Mouse (Mus musculus): ENCODE data around the gene Zfp473. TPM values are rescaled to one million over a fixed set of nuclear protein-coding genes. Genes with fewer than 3 reads are reported as not detected.
"Not testable (repeated sequence)": the region's sequence is repeated elsewhere in the genome, so short reads cannot be mapped to it uniquely, and the experiment has no call there.

The Zfp473 gene
- polyA plus RNA-seq (2017; shearing (Covaris generic)), result under 1 TPM; 0.33 to 0.60 TPM

- ATAC-seq, result not testable (repeated sequence)
Measured at GRCm38 (mm10) chr7:44750950-44751349, at the start of gene Zfp473. Zfp473 (minus strand) TSS chr7:44751050.

GRCm38 (mm10) chr7:44792781-44793180 is 41.9 kb upstream of the Zfp473 start:
- no peak for ATAC-seq

- ATAC-seq, result no peak
Measured at GRCm38 (mm10) chr7:44790066-44790465, 39.2 kb upstream of the Zfp473 start.

GRCm38 (mm10) chr7:44789531-44789930 is 38.7 kb upstream of the Zfp473 start:
- ATAC-seq, result no peak

GRCm38 (mm10) chr7:44780101-44780500 is 29.3 kb upstream of the Zfp473 start:
- no peak for ATAC-seq

GRCm38 (mm10) chr7:44776849-44777498 is 26.1 kb upstream of the Zfp473 start:
- no peak for ATAC-seq

GRCm38 (mm10) chr7:44772591-44773204 is 21.8 kb upstream of the Zfp473 start:
- peak; percentile 89 for ATAC-seq

GRCm38 (mm10) chr7:44770046-44770578 is 19.3 kb upstream of the Zfp473 start:
- ATAC-seq, result no peak

- no peak for ATAC-seq
Measured at GRCm38 (mm10) chr7:44768129-44768528, 17.3 kb upstream of the Zfp473 start.

GRCm38 (mm10) chr7:44760366-44760765 is 9.5 kb upstream of the Zfp473 start:
- ATAC-seq, result no peak

GRCm38 (mm10) chr7:44757164-44757563 is 6.3 kb upstream of the Zfp473 start:
- no peak for ATAC-seq

- ATAC-seq, result peak; percentile 92
Measured at GRCm38 (mm10) chr7:44748101-44749044, 2.5 kb downstream of the Zfp473 start, which contains the start of gene Vrk3. Vrk3 (plus strand) TSS chr7:44748413.

GRCm38 (mm10) chr7:44747115-44747514 is 3.7 kb downstream of the Zfp473 start:
- ATAC-seq, result no peak

GRCm38 (mm10) chr7:44745076-44745475 is 5.8 kb downstream of the Zfp473 start:
- ATAC-seq, result peak; percentile 58

GRCm38 (mm10) chr7:44744270-44744669 is 6.6 kb downstream of the Zfp473 start:
- ATAC-seq, result no peak

GRCm38 (mm10) chr7:44741361-44741760 is 9.5 kb downstream of the Zfp473 start:
- no peak for ATAC-seq

- no peak for ATAC-seq
Measured at GRCm38 (mm10) chr7:44733723-44734122, 17.1 kb downstream of the Zfp473 start.

- ATAC-seq, result no peak
Measured at GRCm38 (mm10) chr7:44728082-44728975, 22.5 kb downstream of the Zfp473 start.

GRCm38 (mm10) chr7:44727151-44727550 is 23.7 kb downstream of the Zfp473 start:
- ATAC-seq, result no peak

- ATAC-seq, result peak; percentile 73
Measured at GRCm38 (mm10) chr7:44726343-44726742, 24.5 kb downstream of the Zfp473 start.

- no peak for ATAC-seq
Measured at GRCm38 (mm10) chr7:44724316-44724715, 26.5 kb downstream of the Zfp473 start.

GRCm38 (mm10) chr7:44722058-44722457 is 28.8 kb downstream of the Zfp473 start:
- ATAC-seq, result no peak
